Mouse (Mus musculus) brain, embryonic 18.5 days (tissue): ENCODE results near the gene Trak1.

Experiments
- DNase-seq: peaks from one replicate; pipeline ENCODE4 v3.0.0-alpha.2; 2012; ENCODE audit warnings: low read depth, low spot score

Trak1 gene

DNA sequence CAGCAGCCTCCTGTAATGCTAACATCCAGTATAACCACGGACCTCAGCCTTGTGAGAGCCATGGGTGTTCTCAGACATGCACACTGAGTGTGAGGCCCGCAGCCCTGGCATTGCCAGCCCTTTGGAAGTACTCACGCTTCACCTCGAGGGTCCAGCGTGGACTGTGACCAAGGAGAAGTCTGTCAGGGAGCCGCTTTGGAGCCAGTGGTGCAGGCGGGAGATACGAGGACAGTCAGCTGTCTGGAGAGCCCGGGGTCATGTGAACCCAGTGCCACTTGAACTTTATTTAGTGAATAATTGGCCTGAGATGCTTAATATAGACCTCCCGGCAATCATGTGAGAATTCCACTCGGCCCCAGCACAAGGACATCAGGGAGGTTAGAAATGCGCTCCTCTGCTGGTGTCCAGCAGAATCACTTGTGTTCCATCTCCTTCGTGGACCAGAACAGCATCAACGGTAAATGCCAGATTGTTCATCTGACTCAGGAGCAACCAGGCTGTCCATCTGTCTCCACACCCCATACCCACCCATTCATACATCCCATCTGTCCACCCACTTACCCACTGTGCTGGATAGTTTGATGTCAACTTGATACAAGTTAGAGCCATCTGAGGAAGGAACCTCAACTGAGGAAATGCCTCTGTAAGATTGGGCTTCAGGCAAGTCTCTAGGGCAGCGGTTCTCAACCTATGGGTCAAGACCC, 48.3 kb downstream of the Trak1 start:
- no peak for DNase-seq

DNA sequence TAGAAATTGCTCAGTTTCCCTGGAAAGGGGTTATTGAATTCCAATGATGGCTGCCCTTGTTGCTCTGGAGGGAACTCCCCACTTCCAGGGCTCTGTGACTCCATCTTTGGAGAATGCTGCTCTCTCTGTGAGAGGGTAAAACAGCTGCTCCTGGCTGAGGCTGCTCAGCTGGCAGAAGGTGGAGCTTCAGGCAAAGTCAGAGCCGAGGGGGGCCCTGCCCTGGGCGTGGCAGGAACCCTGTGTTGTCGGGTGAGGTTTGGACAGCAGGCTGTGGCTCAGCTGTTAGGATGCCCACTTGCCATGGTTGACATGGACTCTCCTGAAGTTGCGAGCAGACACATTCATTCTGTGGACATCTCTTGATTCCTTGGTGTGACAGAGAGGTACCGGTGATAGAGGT, 49.3 kb downstream of the Trak1 start:
- DNase-seq, result no peak

DNA sequence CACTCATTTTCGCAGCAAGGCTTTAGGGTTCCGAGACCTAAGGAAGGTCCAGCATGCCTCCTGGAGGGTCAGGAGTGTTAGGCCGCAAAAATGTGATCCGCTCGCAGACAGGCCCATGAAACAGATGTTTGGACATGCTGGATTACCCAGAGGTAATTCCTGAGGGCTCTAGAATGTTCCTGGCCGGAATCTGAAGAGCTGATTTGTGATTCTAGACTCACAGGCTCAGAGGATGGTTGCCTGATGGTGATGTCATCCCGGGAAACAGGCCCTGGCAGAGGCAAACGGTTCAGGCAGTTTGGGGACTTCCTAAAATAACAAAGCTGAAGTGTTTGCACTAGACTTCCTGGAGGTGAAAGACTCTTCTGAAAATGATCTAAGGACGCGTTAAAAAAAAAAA, 50.7 kb downstream of the Trak1 start:
- DNase-seq, result no peak

DNA sequence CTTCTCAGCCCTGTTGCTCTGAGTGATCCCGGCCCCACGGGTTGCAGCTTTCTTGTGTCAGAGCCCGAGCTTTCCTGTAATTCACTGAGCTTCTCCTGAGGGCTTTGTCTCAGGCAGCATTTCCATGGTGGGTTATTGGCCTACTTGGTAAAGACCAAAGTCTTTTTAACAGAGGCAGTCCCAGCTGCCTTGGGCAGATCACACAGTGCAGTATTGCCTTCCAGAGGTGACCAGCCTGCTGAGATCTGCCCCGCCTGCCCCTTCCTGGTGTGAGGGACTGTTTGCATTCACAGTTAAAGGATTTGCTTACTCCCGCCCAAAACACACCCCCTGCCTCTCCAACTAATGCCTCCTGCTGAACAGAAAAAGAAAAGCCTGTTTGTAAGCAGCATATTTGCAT, 51.2 kb downstream of the Trak1 start:
- no peak for DNase-seq

DNA sequence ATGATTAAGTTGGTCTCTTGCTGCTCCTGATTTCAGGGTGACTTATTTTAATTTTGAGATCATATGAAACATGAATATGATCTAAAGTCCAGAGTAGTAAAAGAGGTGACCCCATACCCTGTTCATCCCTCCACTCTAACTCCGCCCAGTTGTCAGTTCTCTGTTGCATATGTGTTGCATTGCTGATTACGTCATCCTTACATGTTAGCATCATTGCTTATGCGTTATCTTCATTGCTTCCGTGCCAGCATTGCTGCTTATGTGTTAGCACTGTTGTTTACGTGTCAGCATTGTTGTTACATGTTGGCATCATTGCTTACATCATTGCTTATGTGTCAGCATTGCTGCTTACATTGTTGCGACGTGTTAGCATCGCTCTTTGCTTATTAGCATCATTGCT, 51.8 kb downstream of the Trak1 start:
- no peak for DNase-seq

DNA sequence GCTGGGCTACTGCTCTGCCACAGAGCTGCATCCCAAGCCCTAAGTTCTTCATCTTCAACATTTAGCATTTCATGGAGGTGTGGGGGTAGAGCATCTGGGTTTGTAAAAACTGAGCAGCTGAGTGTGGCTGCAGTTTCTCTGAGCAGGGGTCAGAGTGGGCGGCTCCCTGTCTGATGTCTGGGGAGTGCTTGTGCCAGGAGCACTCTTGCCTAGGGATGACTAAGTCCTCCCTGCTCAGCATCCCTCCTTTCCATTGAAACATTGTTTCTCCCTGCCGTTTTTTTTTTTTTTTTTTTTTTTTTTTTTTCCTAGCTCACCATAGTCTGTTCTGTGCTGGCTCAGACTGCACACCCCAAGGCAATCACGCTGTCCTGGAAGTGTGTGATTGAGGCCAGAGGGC, 53.3 kb downstream of the Trak1 start:
- DNase-seq, result no peak

DNA sequence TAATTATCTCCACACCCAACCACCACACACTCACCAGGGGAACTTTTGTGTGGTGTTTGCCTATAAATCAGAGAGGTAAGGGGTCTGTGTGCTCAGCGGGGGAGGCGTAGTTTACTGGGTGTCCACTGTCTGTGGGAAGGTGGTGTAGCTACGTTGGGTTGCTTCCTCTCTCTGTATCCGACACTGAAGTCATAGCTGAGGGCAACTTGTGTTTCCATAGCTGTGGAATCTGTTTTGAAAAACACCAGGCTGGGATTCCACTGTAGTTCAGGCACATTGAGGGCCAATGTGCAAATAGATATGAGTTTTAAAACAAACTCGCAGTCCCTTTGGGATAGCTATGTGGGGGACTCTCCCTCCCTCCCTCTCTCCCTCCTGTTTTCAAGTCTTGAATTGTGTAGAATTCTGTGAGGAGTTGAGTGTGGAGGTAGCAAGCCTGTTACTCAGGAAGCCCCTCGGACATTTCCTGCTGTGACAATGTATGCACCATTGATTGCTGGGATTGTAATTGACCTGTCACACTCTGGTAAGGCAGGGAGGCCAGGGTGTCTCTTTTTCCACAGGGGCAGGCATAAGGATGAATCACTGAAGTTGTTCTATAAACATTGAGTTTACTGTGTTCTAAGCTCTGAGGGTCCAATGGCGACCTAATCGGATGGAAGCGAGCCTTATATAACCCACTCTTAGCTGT, 54.2 kb downstream of the Trak1 start:
- DNase-seq, result no peak

DNA sequence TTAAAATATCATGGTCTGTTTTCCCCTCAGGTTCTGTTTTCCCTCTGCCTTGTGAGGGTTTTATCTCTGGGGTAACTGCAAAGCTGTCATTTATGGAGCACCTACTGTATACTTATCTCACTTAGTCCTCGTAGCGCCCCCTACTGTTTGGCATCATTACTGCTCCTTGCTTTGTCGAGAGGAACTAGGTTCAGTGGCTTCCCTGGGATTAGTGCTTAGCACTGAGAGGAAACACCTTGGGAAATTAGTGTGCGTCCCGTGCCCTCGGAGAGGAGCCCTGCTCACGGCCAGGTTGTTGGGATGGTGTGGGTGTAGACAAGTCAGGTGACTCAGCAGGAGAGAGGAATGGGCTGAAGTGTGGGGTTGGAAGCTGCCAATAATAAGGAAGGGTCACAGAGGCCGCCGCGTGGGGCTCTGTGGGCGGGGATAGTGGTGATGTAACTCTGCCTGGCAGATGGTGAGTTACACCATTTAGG, 54.9 kb downstream of the Trak1 start:
- no peak for DNase-seq

DNA sequence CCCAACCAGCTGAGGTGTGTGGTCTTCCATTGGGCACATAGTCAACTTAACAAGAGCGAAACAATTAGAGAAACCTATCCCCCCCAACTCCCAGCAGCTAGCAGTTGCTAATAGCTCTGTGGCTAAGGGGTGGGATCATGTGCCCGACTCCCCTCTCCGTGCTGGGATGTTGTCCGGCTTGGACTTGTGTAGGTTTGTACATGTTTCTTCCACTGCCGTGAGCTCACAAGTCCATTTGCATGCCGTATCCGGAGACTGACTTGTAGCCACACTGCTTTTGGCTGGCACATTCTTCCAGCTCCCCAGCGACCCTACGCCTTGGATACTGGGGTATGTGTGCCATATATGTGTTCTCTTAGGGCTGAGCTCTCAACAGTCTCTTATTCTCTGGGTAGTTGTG, 55.4 kb downstream of the Trak1 start:
- DNase-seq, result no peak

DNA sequence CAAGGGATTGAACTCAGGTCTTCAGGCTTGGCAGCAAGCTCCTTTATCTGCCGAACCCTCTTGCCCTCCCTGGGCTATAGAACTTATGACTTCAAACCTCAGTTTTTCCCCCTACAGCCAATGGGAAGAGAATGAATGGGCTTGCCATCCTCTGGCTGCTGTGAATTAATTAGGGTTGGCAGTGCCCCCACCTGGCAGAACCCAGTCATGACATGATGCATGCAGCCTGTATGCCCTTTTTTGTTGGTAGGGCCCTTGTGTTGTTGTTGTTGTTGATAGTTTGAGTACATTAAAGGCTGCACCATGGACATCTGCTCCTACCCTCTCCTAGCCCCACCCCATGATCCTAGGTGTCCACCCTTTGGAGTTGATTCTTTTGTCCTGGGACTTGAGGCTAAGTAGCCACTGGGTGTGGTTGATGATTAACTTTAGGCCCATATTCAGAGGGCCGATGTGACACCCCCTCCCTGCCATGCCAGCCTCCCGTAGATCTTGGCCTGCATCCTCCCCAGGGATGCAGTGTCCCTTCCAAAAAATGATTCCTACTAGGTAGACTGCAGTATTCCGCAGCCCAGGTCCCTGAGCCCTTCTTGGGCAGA, 57.6 kb downstream of the Trak1 start:
- DNase-seq, result no peak

DNA sequence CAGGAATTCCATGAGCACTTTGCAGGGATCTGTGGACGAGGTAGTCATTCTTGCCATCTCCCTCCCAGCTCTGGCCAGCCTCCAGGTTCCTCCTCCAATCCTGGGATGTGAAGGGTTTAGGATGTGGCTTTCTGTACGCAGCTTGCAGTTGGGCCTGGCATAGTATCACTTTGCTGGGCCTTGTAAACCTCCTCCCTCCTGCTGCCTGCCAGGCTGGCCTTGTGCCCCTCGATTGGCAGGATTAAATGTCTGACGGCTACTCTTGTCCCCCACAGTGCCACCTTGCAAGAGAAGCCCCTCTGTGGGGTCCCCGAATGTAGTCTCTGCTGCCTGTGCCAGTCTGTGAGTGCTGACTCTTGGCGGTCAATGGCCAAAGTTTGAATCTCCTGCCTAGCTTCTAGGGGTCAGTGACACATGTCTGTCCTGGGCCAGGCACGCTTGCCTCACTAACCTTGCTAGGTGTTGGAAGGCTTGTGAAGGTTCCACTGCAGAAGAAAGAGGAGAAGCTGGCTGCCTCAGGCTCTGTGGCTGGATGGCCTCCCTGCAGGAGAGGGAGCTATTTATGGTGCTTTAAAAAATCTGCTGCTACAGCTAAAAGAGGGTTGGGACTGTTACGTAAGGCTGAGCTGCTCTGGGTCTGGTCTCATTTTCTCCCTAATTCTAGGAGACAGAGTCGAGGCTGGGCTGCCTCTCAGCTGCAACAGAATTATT, 58.3 kb downstream of the Trak1 start:
- no peak for DNase-seq

DNA sequence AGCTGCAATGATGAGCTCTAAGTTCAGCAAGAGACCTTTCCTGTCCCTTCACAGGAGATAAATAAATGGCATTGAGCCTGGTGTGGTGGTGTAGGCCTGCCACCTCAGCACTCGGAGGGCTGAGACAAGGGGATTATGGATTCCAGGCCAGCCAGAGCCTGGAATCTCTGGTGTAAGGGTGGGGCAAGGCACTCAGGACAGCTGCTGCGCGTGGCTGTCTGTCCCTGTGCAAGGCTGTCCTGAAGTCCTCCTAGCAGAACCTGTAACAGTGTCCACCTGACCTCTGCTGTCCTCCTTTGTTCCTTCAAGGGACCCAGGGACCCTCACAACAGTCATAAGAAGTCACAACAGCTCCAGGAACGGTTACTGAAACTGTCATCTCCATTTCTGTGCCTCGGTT, 59.8 kb downstream of the Trak1 start:
- DNase-seq, result no peak

DNA sequence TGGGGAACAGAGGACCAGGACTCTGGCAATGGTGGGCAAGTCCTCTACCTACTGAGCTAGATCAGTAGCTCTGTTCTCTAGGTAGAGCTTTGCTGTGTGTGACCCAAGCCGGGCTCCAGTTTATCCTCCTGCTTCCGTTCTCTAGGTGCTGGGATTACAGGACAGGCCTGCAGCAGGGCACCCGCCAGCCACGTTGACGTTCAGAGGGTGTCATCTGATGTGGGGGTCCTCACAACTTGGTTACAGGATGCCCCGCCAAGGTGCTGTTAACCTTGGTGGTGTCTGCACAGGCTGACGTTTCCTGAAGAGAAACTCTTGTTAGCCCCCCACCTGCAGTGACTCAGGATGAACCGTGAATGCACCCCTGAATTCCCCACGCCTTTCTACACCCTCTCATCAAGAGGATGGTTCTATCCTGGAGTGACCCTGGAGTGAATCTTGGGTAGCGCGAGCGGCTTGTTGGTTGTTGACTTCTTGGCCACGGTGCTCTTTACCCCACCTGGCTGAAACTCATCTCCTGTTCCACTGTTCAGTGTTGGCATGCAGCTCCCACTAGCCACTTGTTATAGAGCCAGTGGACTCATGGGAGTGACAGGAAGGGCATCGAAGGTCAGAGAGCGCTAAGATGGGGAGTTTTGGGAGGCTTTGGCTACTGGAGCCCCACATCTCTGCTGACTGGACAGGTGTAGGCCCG, 60.4 kb downstream of the Trak1 start:
- DNase-seq, result no peak

DNA sequence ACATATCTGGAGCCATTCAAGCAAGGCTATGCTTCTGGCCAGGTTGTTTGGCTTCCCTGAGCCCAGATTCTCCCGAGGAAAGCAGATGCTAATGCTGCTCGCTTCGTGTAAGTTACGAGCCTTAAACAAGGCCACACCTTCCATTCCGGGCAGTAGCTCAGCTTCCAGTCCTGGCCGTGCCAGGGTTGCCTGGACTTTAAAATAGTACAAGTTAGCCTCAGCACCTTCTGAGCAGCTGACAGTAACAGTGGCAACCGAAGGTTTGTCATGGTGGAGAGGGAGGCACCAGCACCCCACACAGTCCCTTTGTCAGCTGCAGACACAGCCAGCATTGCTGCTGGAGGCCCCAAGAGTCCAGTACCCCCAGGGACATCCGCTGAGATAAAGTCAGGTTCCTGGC, 61.1 kb downstream of the Trak1 start:
- no peak for DNase-seq

DNA sequence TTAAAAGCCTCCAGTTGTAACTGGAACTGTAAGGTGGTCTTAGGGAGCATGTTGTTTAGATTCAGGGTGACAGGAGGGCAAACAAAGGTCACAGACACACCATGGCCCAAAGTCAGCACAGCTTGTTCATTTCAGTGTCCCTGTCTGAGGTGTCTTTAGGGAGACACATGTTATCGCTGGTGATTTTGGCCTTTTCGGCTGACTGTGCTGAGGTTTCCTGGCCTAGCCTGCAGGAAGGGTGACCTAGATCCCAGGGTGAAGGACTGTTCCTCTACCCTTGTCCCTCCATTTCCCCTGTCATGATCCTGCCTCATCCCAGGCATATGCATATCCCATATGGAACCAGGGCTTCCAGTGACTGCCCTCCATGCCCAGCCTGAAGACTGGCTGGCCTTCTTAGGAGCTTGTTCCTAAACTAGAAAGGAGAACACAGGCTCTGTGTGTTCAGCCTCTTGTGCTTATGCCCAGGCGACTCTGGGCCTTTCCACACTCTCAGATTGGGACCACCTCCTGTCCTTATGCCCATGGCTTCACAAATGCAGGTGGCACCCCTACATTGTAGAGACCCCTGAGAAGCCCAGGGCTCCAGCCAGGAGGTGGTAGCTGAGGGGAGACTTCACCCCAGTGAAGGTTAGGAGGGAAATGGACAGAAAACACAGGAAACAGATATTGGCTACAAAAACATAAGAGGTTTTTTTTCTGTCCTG, 62.1 kb downstream of the Trak1 start:
- DNase-seq, result no peak

DNA sequence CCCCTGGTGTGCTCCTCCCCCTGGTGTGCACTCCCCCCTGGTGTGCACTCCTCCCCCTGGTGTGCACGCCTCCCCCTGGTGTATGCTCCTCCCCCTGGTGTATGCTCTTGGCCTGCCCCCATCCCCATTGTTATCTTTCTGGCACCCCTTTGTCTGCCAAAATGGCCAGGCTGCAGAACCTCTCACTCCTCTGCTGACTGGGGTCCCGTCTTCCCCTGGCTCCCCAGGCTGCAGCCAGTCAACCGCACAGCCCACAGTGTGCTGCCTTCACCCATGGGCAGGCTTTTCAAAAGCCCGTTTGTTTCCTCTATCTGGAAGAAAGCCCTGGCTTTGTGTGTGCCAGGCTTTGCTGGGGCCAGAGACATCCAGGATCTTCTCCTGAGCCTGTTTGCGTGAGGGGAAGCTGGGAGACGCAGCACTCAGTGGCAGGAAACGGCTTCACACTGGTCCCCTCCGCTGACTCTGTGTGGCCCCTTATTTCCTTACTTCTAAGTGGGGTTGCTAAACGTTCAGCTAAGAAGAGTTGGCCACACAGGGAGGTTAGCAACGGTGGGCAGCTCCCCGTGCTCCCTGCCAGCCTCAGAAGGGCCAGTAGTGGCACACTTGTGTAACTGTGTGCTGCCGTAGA, 63.1 kb downstream of the Trak1 start:
- DNase-seq, result no peak

DNA sequence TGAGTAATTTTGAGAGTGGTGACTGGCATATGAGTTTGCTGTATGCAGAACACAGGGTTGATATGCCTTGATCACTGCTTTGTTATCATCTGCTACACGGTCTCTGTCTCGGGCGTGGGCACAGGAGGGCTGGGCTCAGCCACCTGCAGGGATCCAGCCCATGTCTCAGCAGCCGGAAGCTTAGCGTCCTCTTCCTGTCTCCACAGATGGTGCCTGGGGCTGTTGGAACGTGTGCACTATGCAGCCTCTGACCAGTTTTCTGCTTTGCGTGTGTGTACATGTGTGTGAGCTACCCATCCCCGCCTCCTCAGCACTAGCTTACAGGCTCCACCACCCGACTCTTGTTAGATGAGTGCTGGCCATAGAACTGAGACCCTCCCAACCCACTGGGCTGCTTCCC, 63.7 kb downstream of the Trak1 start:
- no peak for DNase-seq

DNA sequence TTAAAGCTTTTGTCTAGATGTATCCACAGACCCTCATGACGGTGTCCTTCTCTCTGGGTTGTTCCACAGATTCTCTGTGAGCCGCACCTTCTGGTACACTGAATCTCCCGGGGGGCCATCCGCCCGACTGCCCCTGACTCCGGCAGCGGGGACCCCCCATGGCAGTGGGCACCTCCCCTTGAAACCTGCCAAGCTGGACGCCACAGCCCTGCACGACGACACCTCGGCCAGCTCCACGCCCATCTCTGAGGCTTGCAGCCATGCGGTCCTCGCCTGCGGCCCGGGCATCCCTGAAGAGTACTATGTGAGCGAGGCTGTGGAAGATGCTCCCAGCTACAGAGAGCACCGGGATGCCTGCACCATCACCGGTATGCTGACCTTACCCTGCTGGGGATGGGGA, 66.6 kb downstream of the Trak1 start:
- DNase-seq, result no peak

DNA sequence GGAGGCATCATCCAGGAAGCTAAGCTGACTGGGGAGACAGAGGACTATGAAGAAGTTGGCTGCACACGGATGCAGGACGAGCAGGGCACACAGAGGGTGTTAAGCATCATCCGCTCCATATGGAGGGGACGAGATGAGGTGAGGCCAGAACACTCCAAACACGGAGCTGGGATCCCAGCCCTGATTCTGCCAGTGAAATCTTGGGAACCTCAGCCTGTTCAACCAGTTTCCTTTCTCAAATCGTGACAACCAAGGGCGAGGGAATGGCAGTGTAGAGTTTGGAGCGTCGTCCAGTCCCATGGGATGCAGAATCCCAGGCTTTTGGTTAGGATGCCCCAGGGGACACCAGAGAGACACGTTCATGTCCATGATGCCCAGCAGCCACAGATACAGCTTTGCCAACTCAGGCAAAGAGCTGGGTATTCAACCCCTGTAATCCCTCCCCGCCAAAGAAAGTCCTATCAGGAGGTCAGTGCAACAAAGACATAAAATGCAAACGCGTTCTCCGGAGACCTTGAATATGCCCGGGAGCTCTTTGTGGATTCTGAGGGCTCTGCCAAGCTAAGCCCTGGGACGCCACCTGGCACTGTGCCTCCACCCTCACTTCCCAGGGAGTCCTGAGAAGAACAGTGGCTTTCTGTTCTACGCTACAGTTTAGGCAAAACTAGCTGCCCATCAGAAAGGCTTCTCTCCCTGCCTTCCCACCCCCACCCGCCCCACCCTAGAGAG, 69.0 kb downstream of the Trak1 start:
- no peak for DNase-seq

DNA sequence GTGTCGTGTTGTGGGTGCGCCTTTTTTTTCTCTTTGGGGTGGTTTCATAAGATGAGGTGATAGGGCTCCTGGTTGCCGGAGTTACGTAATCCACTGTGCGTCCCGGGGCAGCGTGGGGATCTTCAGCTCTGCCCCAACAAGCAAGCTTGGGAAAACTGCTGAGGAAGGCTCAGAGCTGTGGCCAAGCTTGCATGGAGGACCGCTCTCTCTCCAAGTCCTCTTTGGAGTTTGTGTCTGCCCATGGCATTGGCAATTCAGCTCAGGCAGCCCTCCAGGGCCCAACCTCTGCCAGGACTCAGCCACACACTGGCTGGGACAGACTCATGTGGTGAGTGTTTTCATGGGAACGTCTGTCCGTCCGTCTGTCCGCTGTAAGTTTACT, 69.6 kb downstream of the Trak1 start:
- DNase-seq, result no peak
